Mouse (Mus musculus): ENCODE data around the gene Ppfia3. TPM values are rescaled to one million over a fixed set of nuclear protein-coding genes. Genes with fewer than 3 reads are reported as not detected.

Gene Ppfia3
- total RNA-seq, 2 experiments from 2014 or later, result 154 to 168 TPM

Other genes starting within 250 kb of the Ppfia3 start
- gene Rps11, start 242.6 kb downstream of the Ppfia3 start, total RNA-seq (2021), result 100 to 1,000 TPM; 405 to 466 TPM
- gene Rpl13a, start 238.3 kb downstream of the Ppfia3 start, total RNA-seq (2021), result 100 to 1,000 TPM; 614 to 796 TPM
- not detected for gene Gm45713, start 230.8 kb downstream of the Ppfia3 start, total RNA-seq (2021)
- gene Flt3l, start 230.6 kb downstream of the Ppfia3 start, total RNA-seq (2021), result 1 to 10 TPM; 3.7 to 6.1 TPM
- gene Pih1d1, start 212.7 kb downstream of the Ppfia3 start, total RNA-seq (2021), result 10 to 100 TPM; 44.8 to 53.6 TPM
- gene Aldh16a1, start 212.4 kb downstream of the Ppfia3 start, total RNA-seq (2021), result 10 to 100 TPM; 12.2 to 21.5 TPM
- 1,000 to 10,000 TPM; 1,276 to 1,585 TPM for gene Slc17a7, start 203.1 kb downstream of the Ppfia3 start, total RNA-seq (2021)
- under 1 TPM; 0.17 to 0.50 TPM for gene Gfy, start 187.4 kb downstream of the Ppfia3 start, total RNA-seq (2021)
- not detected for gene Pth2, start 186.0 kb downstream of the Ppfia3 start, total RNA-seq (2021)
- 1 to 10 TPM; 5.1 to 5.2 TPM for gene Ccdc155, start 162.1 kb downstream of the Ppfia3 start, total RNA-seq (2021)
- gene Dkkl1, start 154.9 kb downstream of the Ppfia3 start, total RNA-seq (2021), result 10 to 100 TPM; 25.9 to 29.9 TPM
- gene Tead2, start 151.3 kb downstream of the Ppfia3 start, total RNA-seq (2021), result 1 to 10 TPM; 3.9 to 5.6 TPM
- gene Cd37, start 127.9 kb downstream of the Ppfia3 start, total RNA-seq (2021), result 1 to 10 TPM; 5.0 to 5.9 TPM
- gene Slc6a16, start 125.9 kb downstream of the Ppfia3 start, total RNA-seq (2021), result 1 to 10 TPM; 1.2 to 1.6 TPM
- not detected for gene Slc6a21, start 89.5 kb downstream of the Ppfia3 start, total RNA-seq (2021)
- gene Trpm4, start 33.2 kb downstream of the Ppfia3 start, total RNA-seq (2021), result 10 to 100 TPM; 18.0 to 20.9 TPM
- gene Hrc, start 31.7 kb downstream of the Ppfia3 start, total RNA-seq (2021), result under 1 TPM; 0.27 to 0.52 TPM
- 100 to 1,000 TPM; 164 to 189 TPM for gene Lin7b, start 3.6 kb upstream of the Ppfia3 start, total RNA-seq (2021)
- gene Snrnp70, start 28.7 kb upstream of the Ppfia3 start, total RNA-seq (2021), result 100 to 1,000 TPM; 273 to 486 TPM
- not detected for gene Kcna7, start 38.6 kb upstream of the Ppfia3 start, total RNA-seq (2021)
- gene Ntf5, start 46.7 kb upstream of the Ppfia3 start, total RNA-seq (2021), result not detected
- not detected for gene Lhb, start 53.8 kb upstream of the Ppfia3 start, total RNA-seq (2021)
- 10 to 100 TPM; 14.1 to 16.9 TPM for gene Gys1, start 67.8 kb upstream of the Ppfia3 start, total RNA-seq (2021)
- 10 to 100 TPM; 39.7 to 41.5 TPM for gene Ruvbl2, start 71.1 kb upstream of the Ppfia3 start, total RNA-seq (2021)
- gene Ftl1, start 92.9 kb upstream of the Ppfia3 start, total RNA-seq (2021), result 100 to 1,000 TPM; 198 to 232 TPM
- 10 to 100 TPM; 63.6 to 64.0 TPM for gene Bax, start 99.9 kb upstream of the Ppfia3 start, total RNA-seq (2021)
- not detected for gene Tulp2, start 114.9 kb upstream of the Ppfia3 start, total RNA-seq (2021)
- under 1 TPM in 1 of 2 experiments, not detected in 1; 0.57 TPM for gene Gm45808, start 119.8 kb upstream of the Ppfia3 start, total RNA-seq (2021)
- gene Dhdh, start 121.8 kb upstream of the Ppfia3 start, total RNA-seq (2021), result 1 to 10 TPM; 4.0 to 4.8 TPM
- 10 to 100 TPM; 96.8 to 98.9 TPM for gene Nucb1, start 143.4 kb upstream of the Ppfia3 start, total RNA-seq (2021)
- 10 to 100 TPM; 24.2 to 31.3 TPM for gene Ppp1r15a, start 159.2 kb upstream of the Ppfia3 start, total RNA-seq (2021)
- gene Plekha4, start 159.3 kb upstream of the Ppfia3 start, total RNA-seq (2021), result 1 to 10 TPM; 3.7 to 5.2 TPM
- gene Hsd17b14, start 187.9 kb upstream of the Ppfia3 start, total RNA-seq (2021), result under 1 TPM in 1 of 2 experiments, not detected in 1; 0.39 TPM
- gene Bcat2, start 203.1 kb upstream of the Ppfia3 start, total RNA-seq (2021), result 10 to 100 TPM; 18.8 to 27.5 TPM
- not detected for gene Fgf21, start 248.5 kb upstream of the Ppfia3 start, total RNA-seq (2021)

Measured in left cerebral cortex, postnatal 36 days (tissue).